Mouse (Mus musculus) testis, adult 2 months (tissue): Measurements from ENCODE around the gene Mis18a.

Experiments used
- CTCF ChIP-seq: fragments of 200-500 bp; IDR thresholded peaks from 2 replicates; pipeline ENCODE4 v1.5.1; 2012; ENCODE audit warnings: low read depth, mild to moderate bottlenecking, inconsistent platforms, low read length, moderate library complexity; ENCODE audit not compliant: control insufficient read depth, insufficient read depth, insufficient replicate concordance
- POLR2A ChIP-seq: fragments of 200-500 bp; IDR thresholded peaks from 2 replicates; pipeline ENCODE4 v1.6.1; 2012; ENCODE audit warnings: low read depth, mild to moderate bottlenecking, inconsistent platforms, low read length, moderate library complexity; ENCODE audit not compliant: control insufficient read depth

DNA sequence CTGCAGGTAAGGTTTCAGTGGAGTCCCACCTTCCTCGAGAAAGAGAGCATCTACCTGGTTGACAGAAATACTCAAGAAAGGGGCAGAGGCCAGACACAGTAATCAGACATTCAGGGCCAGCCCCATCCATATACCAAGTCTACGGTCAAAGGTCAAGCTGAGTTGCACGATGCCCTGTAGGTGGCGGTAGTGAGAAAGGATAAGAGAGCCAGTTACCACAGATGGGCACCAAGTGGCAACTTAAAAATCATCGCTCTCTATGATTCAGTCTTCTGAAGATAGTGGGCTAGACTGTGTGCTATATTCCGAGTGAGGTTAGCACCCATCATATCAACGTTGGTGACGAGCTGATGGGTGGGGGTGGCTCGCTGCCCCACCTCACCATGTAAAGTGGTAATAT, 32.5 kb downstream of the Mis18a start:
- TF ChIP-seq CTCF (peak; percentile 55; the same call in 1 of the 2 replicates), POLR2A (no peak)
